Mouse (Mus musculus) large intestine, adult 2 months (tissue): ENCODE measurements around the gene Cadps2. TPM values are rescaled to one million over a fixed set of nuclear protein-coding genes. Genes with fewer than 3 reads are reported as not detected.

Experiments
- DNase-seq: peaks from one replicate; pipeline ENCODE4 v3.0.0-alpha.2; 2012; ENCODE audit warnings: low read depth, low spot score
- whole genome bisulfite sequencing: fragments of 180-500 bp; shearing (Covaris S2); methylation state at CpG from one replicate; pipeline ENCODE4 v1.1.7; 2018; 5-methylcytosine and 5-hydroxymethylcytosine counted together
- polyA plus RNA-seq: library from polyadenylated mRNA; depleted of rRNA; stranded (reverse); fragments of >200 nt; gene quantifications from 2 replicates; pipeline ENCODE4 v1.2.3, GENCODE M21; 2012

Gene Cadps2
- polyA plus RNA-seq, 1 experiment, result 4.1 TPM

DNA sequence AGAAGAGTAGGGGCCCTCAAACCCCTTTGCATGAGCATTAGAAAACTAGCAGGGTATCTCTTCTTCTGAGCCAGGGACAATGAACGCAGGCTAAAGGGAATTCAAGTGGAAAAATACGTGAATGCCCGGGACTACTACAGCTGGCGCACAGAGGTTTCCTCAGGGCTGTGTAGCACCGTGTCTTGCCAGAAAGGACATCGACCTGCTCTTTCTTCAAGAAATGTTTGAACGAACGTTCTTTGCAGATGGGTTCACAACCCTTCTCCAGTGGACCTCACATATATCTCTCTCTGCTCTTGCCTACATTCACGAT, 578.5 kb downstream of the Cadps2 start:
- no peak for DNase-seq
- WGBS, result 9% methylated on average over 9 of the region's 9 CpGs

DNA sequence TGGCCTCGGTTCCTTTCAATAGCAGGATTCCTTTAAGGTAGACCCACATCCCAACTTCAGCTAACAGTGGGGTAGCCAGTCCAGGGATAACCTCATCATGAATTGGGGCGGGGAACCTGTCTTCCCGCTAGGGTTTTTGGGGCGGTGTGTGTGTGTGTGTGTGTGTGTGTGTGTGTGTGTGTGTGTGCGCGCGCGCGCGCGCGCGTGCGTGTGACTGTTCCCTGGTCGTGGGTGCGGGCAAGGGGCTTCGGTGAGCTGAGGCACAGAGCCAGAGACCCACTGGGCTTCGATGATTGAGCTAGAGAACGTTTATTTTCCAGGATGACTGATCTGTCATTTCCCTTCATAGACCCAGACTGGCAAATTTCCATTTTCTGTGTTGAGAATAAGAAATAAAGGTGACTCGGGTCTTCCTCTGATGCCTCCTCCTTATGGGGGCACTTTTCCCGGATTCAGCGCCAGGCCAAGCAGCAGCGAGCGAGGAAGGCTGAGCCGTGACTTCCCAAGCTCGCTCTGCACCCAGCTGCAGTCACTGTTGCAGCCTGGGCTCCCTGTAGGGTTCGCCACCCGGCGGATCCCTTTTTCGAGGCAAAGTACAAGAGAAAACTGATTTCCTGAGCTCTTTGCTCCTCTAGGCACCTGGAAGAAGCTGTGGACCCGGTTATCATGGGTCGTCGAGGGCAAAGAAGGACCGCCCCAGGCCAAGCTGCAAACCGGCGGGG, 579.0 kb downstream of the Cadps2 start:
- 8% methylated on average over 36 of the region's 36 CpGs for WGBS
- no peak for DNase-seq

DNA sequence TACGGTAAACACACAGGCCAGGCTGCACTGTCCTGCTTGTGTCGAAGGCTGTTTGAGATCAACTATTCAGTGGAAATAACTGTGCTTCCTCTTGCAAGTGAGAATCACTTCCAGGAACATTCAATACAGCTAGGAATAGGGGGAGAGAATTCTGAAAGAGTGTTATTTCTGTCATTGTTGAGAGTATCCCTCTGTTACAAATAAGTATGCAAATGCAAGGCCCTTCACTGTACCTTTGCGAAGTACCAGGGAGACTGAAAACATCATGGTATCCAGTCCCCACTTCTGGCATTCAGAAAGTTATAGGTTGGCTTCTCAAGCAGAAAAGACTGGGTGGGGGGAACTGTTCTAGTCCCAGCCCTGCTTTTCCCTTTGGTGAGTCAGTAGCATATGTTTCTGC, 581.2 kb downstream of the Cadps2 start:
- WGBS, result 36% methylated on average over 3 of the region's 3 CpGs
- no peak for DNase-seq

- WGBS, result 6% methylated on average over 8 of the region's 8 CpGs
Measured at GRCm38 (mm10) chr6:23255161-23255560, 584.1 kb downstream of the Cadps2 start.

DNA sequence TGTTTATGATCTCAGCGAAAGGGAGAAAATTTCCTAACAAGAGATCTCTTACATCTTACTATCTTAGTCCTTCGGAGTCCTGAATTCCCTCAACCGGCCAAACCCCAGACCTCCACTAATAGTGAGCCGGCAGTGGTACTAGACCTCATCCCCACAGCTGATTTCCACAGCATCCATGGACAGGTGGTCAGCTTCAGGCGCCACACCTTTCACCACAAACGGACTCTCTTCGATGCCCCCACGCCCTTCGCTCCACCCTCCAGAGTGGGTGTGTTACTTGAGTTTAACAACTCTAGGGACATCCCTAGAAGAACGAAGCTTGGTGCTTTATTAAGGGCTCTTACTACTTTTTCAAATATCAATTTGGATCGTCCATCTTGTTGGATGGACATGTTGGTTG, 584.6 kb downstream of the Cadps2 start:
- 5% methylated on average over 11 of the region's 11 CpGs for WGBS
- DNase-seq, result no peak

More at GRCm38 (mm10) chr6:23255161-23255560, 584.1 kb downstream of the Cadps2 start:
- DNase-seq, result no peak

- DNase-seq, result no peak
- WGBS, result 3% methylated on average over 43 of the region's 43 CpGs
Measured at GRCm38 (mm10) chr6:23253353-23254311, 585.6 kb downstream of the Cadps2 start.

- DNase-seq, result no peak
- 5% methylated on average over 20 of the region's 20 CpGs for WGBS
Measured at GRCm38 (mm10) chr6:23252196-23253135, 586.8 kb downstream of the Cadps2 start.

GRCm38 (mm10) chr6:23251431-23251830, 587.8 kb downstream of the Cadps2 start:
- 9% methylated on average over 3 of the region's 3 CpGs for WGBS
- no peak for DNase-seq

DNA sequence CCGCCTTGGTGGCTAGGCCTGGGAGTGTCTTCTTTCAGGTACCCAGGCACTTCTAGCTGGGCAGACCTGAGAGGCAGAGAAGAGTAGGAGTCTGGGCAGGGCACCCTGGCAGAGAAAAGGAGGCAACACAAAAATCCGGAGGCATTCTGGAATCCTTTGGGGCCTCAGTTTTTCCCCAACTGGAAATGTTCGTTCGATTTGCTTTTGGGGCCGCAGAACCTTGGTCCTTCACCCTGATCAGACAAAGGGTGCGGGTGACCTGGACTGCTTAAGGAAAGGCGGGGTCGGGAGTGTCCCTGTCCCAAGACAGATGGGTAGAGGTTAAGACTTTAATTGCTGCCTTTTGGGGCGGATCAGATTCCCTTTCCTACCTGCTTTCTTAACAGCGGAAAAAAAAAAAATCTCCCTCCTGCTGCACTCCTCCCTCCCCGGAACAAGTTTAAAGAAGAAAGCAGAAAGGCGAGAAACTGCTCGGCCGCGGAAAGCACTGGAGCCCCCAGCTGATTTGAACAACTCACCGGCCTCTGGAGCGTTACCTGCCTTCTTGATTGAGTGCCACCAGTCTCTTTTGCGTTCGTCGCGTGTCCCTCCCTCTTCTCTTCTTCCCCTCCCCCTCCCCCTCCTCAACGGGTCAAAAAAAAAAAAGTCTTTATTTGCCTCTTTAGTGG, 588.8 kb downstream of the Cadps2 start:
- 6% methylated on average over 22 of the region's 22 CpGs for WGBS
- no peak for DNase-seq

DNA sequence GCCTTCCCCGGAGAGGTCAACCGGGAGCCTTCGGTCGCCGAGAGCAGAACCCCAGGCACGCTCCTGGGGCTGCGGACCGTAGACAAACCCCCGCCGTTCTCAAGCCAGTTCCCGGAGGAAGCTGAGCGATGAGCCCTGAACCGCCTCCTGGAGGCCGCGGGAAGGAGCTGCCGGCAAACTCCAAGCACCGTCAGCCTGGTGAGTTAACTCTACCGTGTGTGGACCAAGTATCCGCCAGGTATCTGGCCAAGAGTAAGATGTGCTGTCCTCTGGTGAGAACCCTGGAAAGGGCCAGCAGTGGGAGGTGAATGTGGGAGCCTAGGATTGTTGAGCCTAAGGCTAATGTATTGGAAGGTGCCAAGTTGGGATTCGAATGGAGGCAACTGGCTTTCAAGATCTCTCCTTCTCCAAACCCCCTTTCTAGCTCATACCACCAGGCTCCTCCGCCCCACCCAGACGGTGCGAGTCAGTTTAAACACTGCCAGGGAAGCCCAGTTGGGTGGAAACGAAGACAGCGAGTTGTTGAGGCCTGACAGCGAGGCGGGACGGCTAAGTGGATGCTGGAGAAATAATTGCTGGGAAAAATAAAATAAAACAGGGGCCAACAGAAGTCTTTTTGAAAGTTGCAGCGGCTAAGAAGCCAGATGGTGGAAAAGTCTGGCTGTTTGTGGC, 589.5 kb downstream of the Cadps2 start:
- no peak for DNase-seq
- WGBS, result 4% methylated on average over 29 of the region's 29 CpGs

DNA sequence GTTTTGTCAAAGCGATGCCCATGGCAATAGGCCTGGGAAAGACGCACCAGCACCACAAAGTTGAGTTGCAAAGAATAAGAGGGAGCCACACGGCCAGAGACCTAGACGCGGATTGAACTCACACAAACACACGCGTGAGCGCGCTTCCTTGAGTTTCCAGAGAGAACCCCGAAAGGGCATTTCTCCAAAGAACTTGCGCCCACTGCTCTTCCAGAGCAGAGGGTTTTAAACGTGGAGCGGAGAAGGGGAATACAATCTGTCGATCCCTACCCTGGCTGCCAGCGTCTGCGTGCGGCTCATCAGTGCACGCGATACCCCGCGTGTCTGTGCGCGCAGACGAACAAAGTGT, 590.2 kb downstream of the Cadps2 start:
- DNase-seq, result no peak
- WGBS, result 3% methylated on average over 24 of the region's 24 CpGs

- WGBS, result 2% methylated on average over 31 of the region's 31 CpGs
- no peak for DNase-seq
Measured at GRCm38 (mm10) chr6:23248313-23249052, 590.7 kb downstream of the Cadps2 start, which contains the start of gene Fezf1. Gene Fezf1 (minus strand): TSS chr6:23248362.

DNA sequence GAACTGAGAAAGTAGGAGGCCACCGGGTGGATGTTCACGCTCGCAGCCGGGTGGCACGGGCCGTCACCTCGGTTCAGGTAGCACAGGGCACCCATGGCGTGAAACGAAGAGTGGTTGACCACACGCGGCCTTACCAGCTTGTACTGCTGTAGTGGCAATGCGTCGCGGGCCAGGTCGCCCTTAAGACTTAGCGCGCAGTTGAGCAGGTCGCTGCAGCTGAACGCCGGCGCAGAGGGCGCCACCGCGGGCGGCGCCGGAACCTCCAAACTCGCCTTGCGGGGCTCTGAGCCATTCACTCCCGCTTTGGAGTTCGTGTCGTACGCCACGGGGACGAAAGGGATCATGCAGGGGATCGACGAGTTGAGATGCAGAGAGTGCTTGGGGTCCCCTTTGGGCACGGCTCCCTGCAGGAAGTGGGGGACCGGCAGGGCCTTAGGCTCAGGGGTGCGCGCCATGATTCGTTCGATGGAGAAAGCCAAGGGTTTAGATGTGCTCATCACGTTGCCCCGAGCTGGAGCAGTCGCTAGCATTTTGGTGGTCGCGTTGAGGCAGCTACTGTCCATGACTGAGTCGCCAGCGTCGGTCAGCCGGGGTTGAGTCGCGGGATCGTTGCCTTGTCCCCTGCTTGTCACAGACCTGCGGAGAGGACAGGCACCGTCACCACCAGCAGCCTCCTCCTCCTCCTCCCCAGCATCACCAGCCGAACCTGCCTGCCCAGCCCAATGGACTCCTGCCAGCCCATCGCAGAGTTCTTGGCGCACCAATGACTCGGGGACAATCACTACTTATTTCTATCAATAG, 591.5 kb downstream of the Cadps2 start:
- WGBS, result 2% methylated on average over 61 of the region's 61 CpGs
- DNase-seq, result no peak

GRCm38 (mm10) chr6:23246790-23247511, 592.3 kb downstream of the Cadps2 start:
- no peak for DNase-seq
- 4% methylated on average over 23 of the region's 23 CpGs for WGBS

GRCm38 (mm10) chr6:23246061-23246789, 593.0 kb downstream of the Cadps2 start:
- 9% methylated on average over 17 of the region's 17 CpGs for WGBS
- DNase-seq, result no peak

- no peak for DNase-seq
- 6% methylated on average over 23 of the region's 23 CpGs for WGBS
Measured at GRCm38 (mm10) chr6:23245545-23246011, 593.6 kb downstream of the Cadps2 start.
